Mouse (Mus musculus): ENCODE data around the gene Adcy3. TPM values are rescaled to one million over a fixed set of nuclear protein-coding genes. Genes with fewer than 3 reads are reported as not detected.
A peak's percentile ranks its signal among the peaks of the same experiment; 100 is the strongest.

Gene Adcy3
- polyA plus RNA-seq, 1 experiment from 2014 or later = 2.9 TPM

DNA sequence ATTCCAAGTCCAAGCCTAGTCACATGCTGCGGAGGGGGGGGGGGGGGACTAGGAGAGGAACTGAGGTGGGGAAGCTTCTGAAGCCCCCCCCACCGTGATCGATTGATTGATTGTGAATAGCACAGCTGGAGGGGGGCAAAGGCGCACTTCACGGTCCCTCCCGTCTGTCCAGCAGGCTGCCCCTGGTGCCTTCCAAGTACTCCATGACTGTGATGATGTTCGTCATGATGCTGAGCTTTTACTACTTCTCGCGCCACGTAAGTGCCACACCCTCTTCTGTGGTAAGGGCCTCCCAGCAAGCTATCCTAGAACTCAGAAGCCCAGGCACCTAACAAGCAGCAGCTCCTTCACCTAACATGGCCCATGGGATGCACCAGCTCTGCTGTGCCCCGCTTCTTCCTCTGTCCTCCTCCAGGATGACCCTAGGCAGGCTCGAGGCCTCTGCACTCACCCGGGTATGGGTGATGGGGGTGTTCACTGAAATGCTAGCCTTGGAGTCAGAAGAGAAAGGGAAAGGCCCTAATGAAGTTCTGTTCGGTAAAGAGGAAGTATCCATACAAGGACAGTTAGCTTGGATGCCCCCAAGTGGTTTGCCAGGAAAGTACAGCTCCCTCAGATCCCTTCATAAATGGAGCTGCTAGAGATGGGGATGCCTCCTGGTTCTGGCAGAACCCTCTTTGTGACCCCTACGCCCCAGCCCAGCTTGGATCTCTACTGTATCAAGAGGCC is 75.7 kb downstream of the Adcy3 start:
- Histone ChIP-seq H3K4me2 (replicated peaks; ENCODE audit: low read depth, low read length) (no peak overlapping the region), H3K27me3 (ENCODE audit: control insufficient read depth, insufficient read depth, low read length) (no peaks in the 10 kb centered on the region), H3K27ac (ENCODE audit: low read depth, low read length) (no peak overlapping the region), H3K4me1 (replicated peaks; ENCODE audit: control insufficient read depth, insufficient read depth, low read length) (no peaks in the 10 kb centered on the region), H3K9me3 (ENCODE audit: control insufficient read depth, low read length) (no peaks in the 10 kb centered on the region), H3K4me3 (ENCODE audit: low read depth, low read length) (no peak overlapping the region), H3K36me3 (ENCODE audit: control insufficient read depth, insufficient read depth, low read length) (no peaks in the 10 kb centered on the region), H3K9ac (ENCODE audit: low read depth, low read length) (no peak overlapping the region)
- WGBS = 77% methylated on average over 14 of the region's 15 CpGs
- no peak for ATAC-seq (ENCODE audit: low FRiP score)
- peak; percentile 53 for DNase-seq (ENCODE audit: low spot score)

- no peak for DNase-seq (ENCODE audit: low spot score)
- H3K36me3 ChIP-seq (ENCODE audit: control insufficient read depth, insufficient read depth, low read length) = no peaks in the 10 kb centered on the region
Observed at GRCm38 (mm10) chr12:4209196-4209595, 76.3 kb downstream of the Adcy3 start.

GRCm38 (mm10) chr12:4211174-4211573 is 78.3 kb downstream of the Adcy3 start:
- no peaks in the 10 kb centered on the region for H3K9me3 ChIP-seq (ENCODE audit: control insufficient read depth, low read length)
- H3K4me2 ChIP-seq (replicated peaks; ENCODE audit: low read depth, low read length) = no peak overlapping the region
- DNase-seq (ENCODE audit: low spot score) = no peak
- no peak overlapping the region for H3K27ac ChIP-seq (ENCODE audit: low read depth, low read length)
- 87% methylated on average over 9 of the region's 9 CpGs for WGBS
- ATAC-seq (ENCODE audit: low FRiP score) = no peak
- H3K4me1 ChIP-seq (replicated peaks; ENCODE audit: control insufficient read depth, insufficient read depth, low read length) = no peaks in the 10 kb centered on the region
- H3K27me3 ChIP-seq (ENCODE audit: control insufficient read depth, insufficient read depth, low read length) = no peaks in the 10 kb centered on the region
- no peak overlapping the region for H3K9ac ChIP-seq (ENCODE audit: low read depth, low read length)
- H3K4me3 ChIP-seq (ENCODE audit: low read depth, low read length) = no peak overlapping the region
- no peaks in the 10 kb centered on the region for H3K36me3 ChIP-seq (ENCODE audit: control insufficient read depth, insufficient read depth, low read length)

More at GRCm38 (mm10) chr12:4209196-4209595, 76.3 kb downstream of the Adcy3 start:
- no peak overlapping the region for H3K4me2 ChIP-seq (replicated peaks; ENCODE audit: low read depth, low read length)
- H3K4me1 ChIP-seq (replicated peaks; ENCODE audit: control insufficient read depth, insufficient read depth, low read length) = no peaks in the 10 kb centered on the region
- no peaks in the 10 kb centered on the region for H3K9me3 ChIP-seq (ENCODE audit: control insufficient read depth, low read length)
- no peak overlapping the region for H3K9ac ChIP-seq (ENCODE audit: low read depth, low read length)
- WGBS = 98% methylated on average over 9 of the region's 9 CpGs
- H3K27ac ChIP-seq (ENCODE audit: low read depth, low read length) = no peak overlapping the region
- no peak overlapping the region for H3K4me3 ChIP-seq (ENCODE audit: low read depth, low read length)
- no peak for ATAC-seq (ENCODE audit: low FRiP score)
- H3K27me3 ChIP-seq (ENCODE audit: control insufficient read depth, insufficient read depth, low read length) = no peaks in the 10 kb centered on the region

DNA sequence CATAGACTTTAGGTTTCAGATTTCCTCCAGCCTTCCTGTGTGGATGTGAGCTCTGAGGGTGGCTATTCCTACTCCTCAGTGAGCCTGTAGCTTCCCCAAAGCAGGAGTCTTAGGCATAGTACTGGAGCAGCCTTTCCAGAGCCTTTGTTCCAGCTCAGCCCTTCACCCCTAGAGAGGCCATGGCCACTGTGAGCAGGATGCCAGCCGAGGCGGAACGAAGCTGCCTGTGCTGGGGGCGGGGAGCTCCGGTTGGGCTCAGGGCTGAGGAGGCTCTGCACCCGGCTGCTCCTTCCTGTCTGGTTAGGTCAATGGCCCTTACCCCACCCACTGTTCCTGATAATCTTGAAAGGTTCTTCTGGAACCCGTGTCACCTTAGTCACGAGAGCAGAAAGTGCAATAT is 80.0 kb downstream of the Adcy3 start:
- no peak overlapping the region for H3K27ac ChIP-seq (ENCODE audit: low read depth, low read length)

GRCm38 (mm10) chr12:4230156-4230555 is 97.3 kb downstream of the Adcy3 start:
- H3K4me2 ChIP-seq (replicated peaks; ENCODE audit: low read depth, low read length) = no peak overlapping the region
- H3K9me3 ChIP-seq (ENCODE audit: control insufficient read depth, low read length) = no peaks in the 10 kb centered on the region
- H3K27me3 ChIP-seq (ENCODE audit: control insufficient read depth, insufficient read depth, low read length) = no peaks in the 10 kb centered on the region
- no peak overlapping the region for H3K4me3 ChIP-seq (ENCODE audit: low read depth, low read length)
- 95% methylated on average over 7 of the region's 7 CpGs for WGBS
- H3K27ac ChIP-seq (ENCODE audit: low read depth, low read length) = no peak overlapping the region
- H3K4me1 ChIP-seq (replicated peaks; ENCODE audit: control insufficient read depth, insufficient read depth, low read length) = no peaks in the 10 kb centered on the region
- ATAC-seq (ENCODE audit: low FRiP score) = no peak
- DNase-seq (ENCODE audit: low spot score) = no peak
- H3K36me3 ChIP-seq (ENCODE audit: control insufficient read depth, insufficient read depth, low read length) = 0 out of 2 replicates have a peak, but pooled peaks cover 4% of the 10 kb centered on the region
- no peak overlapping the region for H3K9ac ChIP-seq (ENCODE audit: low read depth, low read length)

More for the DNA sequence above, 80.0 kb downstream of the Adcy3 start:
- H3K4me3 ChIP-seq (ENCODE audit: low read depth, low read length) = no peak overlapping the region
- ATAC-seq (ENCODE audit: low FRiP score) (no peak), DNase-seq (ENCODE audit: low spot score) (no peak)
- no peaks in the 10 kb centered on the region for H3K27me3 ChIP-seq (ENCODE audit: control insufficient read depth, insufficient read depth, low read length)
- no peaks in the 10 kb centered on the region for H3K36me3 ChIP-seq (ENCODE audit: control insufficient read depth, insufficient read depth, low read length)
- H3K4me2 ChIP-seq (replicated peaks; ENCODE audit: low read depth, low read length) = no peak overlapping the region
- H3K9ac ChIP-seq (ENCODE audit: low read depth, low read length) = no peak overlapping the region
- WGBS = 78% methylated on average over 8 of the region's 8 CpGs
- no peaks in the 10 kb centered on the region for H3K4me1 ChIP-seq (replicated peaks; ENCODE audit: control insufficient read depth, insufficient read depth, low read length)
- H3K9me3 ChIP-seq (ENCODE audit: control insufficient read depth, low read length) = no peaks in the 10 kb centered on the region

GRCm38 (mm10) chr12:4232777-4233176 is 99.9 kb downstream of the Adcy3 start:
- H3K4me1 ChIP-seq (replicated peaks; ENCODE audit: control insufficient read depth, insufficient read depth, low read length) = no peaks in the 10 kb centered on the region
- 69% methylated on average over 4 of the region's 4 CpGs for WGBS
- H3K9ac ChIP-seq (ENCODE audit: low read depth, low read length) = no peak overlapping the region
- H3K9me3 ChIP-seq (ENCODE audit: control insufficient read depth, low read length) = no peaks in the 10 kb centered on the region
- H3K27me3 ChIP-seq (ENCODE audit: control insufficient read depth, insufficient read depth, low read length) = no peaks in the 10 kb centered on the region
- peak overlapping the region; percentile 54 for H3K4me3 ChIP-seq (ENCODE audit: low read depth, low read length)
- ATAC-seq (ENCODE audit: low FRiP score) (no peak), DNase-seq (ENCODE audit: low spot score) (no peak)
- peak overlapping the region; percentile 19; the same call in 1 of the 2 replicates for H3K4me2 ChIP-seq (replicated peaks; ENCODE audit: low read depth, low read length)
- H3K27ac ChIP-seq (ENCODE audit: low read depth, low read length) = no peak overlapping the region
- H3K36me3 ChIP-seq (ENCODE audit: control insufficient read depth, insufficient read depth, low read length) = no peaks in the 10 kb centered on the region

GRCm38 (mm10) chr12:4233572-4234508 is 100.9 kb downstream of the Adcy3 start, which contains the start of the genes Ptrhd1 and Cenpo:
TSS of gene Ptrhd1 (plus strand) at chr12:4234027.
TSS of gene Cenpo (minus strand) at chr12:4234294.
- DNase-seq (ENCODE audit: low spot score) = peak; percentile 94
- H3K4me2 ChIP-seq (replicated peaks; ENCODE audit: low read depth, low read length) = peak within 1 kb of the TSS; percentile 50
- H3K27me3 ChIP-seq (ENCODE audit: control insufficient read depth, insufficient read depth, low read length) = no peaks in the 10 kb centered on the region
- H3K9ac ChIP-seq (ENCODE audit: low read depth, low read length) = peak within 1 kb of the TSS; percentile 56
- no peaks in the 10 kb centered on the region for H3K36me3 ChIP-seq (ENCODE audit: control insufficient read depth, insufficient read depth, low read length)
- peak within 1 kb of the TSS; percentile 54 for H3K4me3 ChIP-seq (ENCODE audit: low read depth, low read length)
- peak within 1 kb of the TSS; percentile 76 for H3K27ac ChIP-seq (ENCODE audit: low read depth, low read length)
- under 1% methylated on average over 50 of the region's 50 CpGs for WGBS
- no peaks in the 10 kb centered on the region for H3K4me1 ChIP-seq (replicated peaks; ENCODE audit: control insufficient read depth, insufficient read depth, low read length)
- peak; percentile 99 for ATAC-seq (ENCODE audit: low FRiP score)
- H3K9me3 ChIP-seq (ENCODE audit: control insufficient read depth, low read length) = no peaks in the 10 kb centered on the region

- DNase-seq (ENCODE audit: low spot score) (no peak), ATAC-seq (ENCODE audit: low FRiP score) (no peak)
- Histone ChIP-seq H3K27me3 (ENCODE audit: control insufficient read depth, insufficient read depth, low read length) (no peaks in the 10 kb centered on the region), H3K9ac (ENCODE audit: low read depth, low read length) (no peak overlapping the region), H3K27ac (ENCODE audit: low read depth, low read length) (no peak overlapping the region), H3K9me3 (ENCODE audit: control insufficient read depth, low read length) (no peaks in the 10 kb centered on the region), H3K4me1 (replicated peaks; ENCODE audit: control insufficient read depth, insufficient read depth, low read length) (no peaks in the 10 kb centered on the region), H3K4me2 (replicated peaks; ENCODE audit: low read depth, low read length) (no peak overlapping the region), H3K4me3 (ENCODE audit: low read depth, low read length) (no peak overlapping the region), H3K36me3 (ENCODE audit: control insufficient read depth, insufficient read depth, low read length) (no peaks in the 10 kb centered on the region)
- WGBS = 95% methylated on average over 15 of the region's 15 CpGs
Observed at GRCm38 (mm10) chr12:4237481-4237880, 104.6 kb downstream of the Adcy3 start.

Data from hindbrain, embryonic 11.5 days (tissue).